Mouse (Mus musculus): ENCODE data around the gene Suz12.

The Suz12 gene

DNA sequence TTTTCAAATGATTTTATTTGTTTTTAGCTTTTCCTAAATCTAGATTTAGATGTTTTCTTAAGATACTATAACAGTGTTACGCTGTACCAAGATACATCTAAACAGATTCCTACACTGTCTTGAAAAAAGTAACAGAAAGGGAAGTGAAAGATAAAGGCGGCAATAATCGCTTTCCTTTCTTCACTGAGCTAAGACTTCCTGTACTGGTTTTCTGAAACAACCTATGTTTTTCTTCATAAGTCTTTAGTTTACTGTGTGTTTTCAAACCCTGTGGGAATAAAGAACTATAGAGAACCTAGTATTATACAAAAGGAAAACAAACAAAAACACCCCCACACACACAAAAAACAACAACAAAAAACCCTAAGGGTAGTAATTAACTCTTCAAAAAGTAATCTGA lies 79.5 kb downstream of the Suz12 start:
- DNase-seq (ENCODE audit: low read depth, low spot score), result no peak

- no peak for DNase-seq (ENCODE audit: low read depth, low spot score)
Measured at GRCm38 (mm10) chr11:80075608-80076277, 82.8 kb downstream of the Suz12 start.

- DNase-seq (ENCODE audit: low read depth, low spot score), result no peak
Measured at GRCm38 (mm10) chr11:80077784-80078545, 85.1 kb downstream of the Suz12 start.

- no peak for DNase-seq (ENCODE audit: low read depth, low spot score)
Measured at GRCm38 (mm10) chr11:80078831-80079230, 85.9 kb downstream of the Suz12 start.

DNA sequence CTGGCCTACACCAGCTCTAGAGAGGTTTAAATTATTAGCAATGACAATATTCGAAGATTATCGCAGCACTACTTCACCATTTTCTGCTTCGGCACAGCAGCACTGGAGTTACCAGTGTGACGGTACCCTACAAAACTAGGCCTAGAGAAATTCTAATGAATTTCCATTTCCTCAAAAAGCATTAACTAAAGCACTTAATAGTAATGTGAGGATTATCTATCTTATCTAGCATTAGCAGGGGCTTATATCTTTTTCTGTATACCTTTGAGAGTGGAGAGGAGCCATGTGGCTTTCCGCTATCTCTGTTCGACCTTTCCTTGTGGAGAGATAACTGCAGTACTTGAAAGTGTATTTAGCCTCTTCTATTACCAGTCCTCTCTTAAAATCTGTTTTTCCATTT lies 86.8 kb downstream of the Suz12 start:
- DNase-seq (ENCODE audit: low read depth, low spot score), result no peak

GRCm38 (mm10) chr11:80080381-80080825 lies 87.5 kb downstream of the Suz12 start:
- DNase-seq (ENCODE audit: low read depth, low spot score), result no peak

GRCm38 (mm10) chr11:80080826-80081728 lies 88.2 kb downstream of the Suz12 start, which contains the start of gene Crlf3:
Gene Crlf3 (minus strand): TSS chr11:80080991.
- DNase-seq (ENCODE audit: low read depth, low spot score), result peak; percentile 92

DNA sequence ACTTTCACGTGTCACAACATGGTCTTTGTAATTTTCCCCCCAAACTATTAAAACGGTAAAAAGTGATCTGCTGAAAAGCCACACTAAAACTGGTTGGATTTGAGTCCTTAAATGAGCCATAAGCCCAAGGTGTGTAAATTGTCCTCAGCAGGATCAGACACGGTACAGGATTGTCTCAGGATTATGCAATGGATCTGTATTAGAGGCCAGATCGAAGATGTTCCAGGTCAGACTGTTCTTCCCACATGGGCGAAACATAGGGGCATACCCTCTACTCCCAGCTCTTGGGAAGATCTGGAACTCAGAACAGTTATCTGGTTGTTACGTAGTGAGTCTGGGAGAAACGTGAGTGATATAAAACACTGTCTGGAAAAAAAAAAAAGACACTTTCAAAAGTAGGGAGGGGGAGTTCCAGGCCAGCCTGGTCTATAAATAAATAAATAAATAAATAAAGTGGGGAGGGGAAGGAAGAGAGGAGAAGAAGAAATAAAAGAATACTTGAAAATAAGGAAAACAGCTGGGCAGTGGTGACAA lies 88.9 kb downstream of the Suz12 start:
- DNase-seq (ENCODE audit: low read depth, low spot score), result no peak
